Mouse (Mus musculus) stomach, postnatal 0 days (tissue): ENCODE measurements around the gene Angpt4.

Experiments
- CTCF ChIP-seq: IDR thresholded peaks from 2 replicates; pipeline ENCODE4 v1.5.1; 2016; ENCODE audit warnings: antibody characterized with exemption, low read depth, mild to moderate bottlenecking, moderate library complexity
- EP300 ChIP-seq: optimal IDR thresholded peaks from 2 replicates; pipeline ENCODE3; 2016; ENCODE audit warnings: antibody characterized with exemption

GRCm38 (mm10) chr2:151876012-151876485, 35.0 kb upstream of the Angpt4 start:
- TF ChIP-seq CTCF (peak; percentile 94), EP300 (no peak)
